Mouse (Mus musculus): ENCODE data around the gene Ptprb. TPM values are rescaled to one million over a fixed set of nuclear protein-coding genes. Genes with fewer than 3 reads are reported as not detected.

The Ptprb gene
- 1.6 and 3.3 TPM in 2 replicates for polyA plus RNA-seq (2012; rRNA removed)

DNA sequence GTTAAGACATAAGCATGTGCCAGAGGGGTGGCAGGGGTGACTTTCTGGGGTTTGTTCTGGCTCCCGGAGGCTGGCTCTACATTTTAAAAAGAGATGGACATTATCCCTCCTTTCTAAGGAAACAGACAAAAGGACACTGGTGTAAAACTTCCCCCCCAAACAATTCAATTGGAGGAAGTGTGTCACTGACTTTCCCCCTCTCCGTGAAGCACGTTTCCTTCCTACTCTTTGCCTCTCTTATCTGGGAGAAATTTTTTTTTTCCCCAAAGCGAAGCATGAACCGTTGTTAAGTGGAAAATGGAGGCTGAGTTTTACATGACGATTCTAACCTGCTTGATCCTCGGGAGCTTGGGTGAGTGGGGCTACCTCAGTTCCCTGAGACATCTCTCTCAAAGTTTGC is at the start of gene Ptprb:
Gene Ptprb (plus strand): TSS at position 244 of the 400 bp plus-strand sequence.
- 65% methylated on average over 7 of the region's 7 CpGs for WGBS
- DNase-seq (ENCODE audit: low read depth, low spot score), result no peak

GRCm38 (mm10) chr10:116235299-116235698 is 40.0 kb upstream of the Ptprb start:
- 53% methylated on average over 5 of the region's 5 CpGs for WGBS
- no peak for DNase-seq (ENCODE audit: low read depth, low spot score)

GRCm38 (mm10) chr10:116242200-116242599 is 33.1 kb upstream of the Ptprb start:
- 18% methylated on average over 7 of the region's 7 CpGs for WGBS

GRCm38 (mm10) chr10:116243373-116243772 is 31.9 kb upstream of the Ptprb start:
- no peak for DNase-seq (ENCODE audit: low read depth, low spot score)
- 34% methylated on average over 7 of the region's 7 CpGs for WGBS

More at GRCm38 (mm10) chr10:116242200-116242599, 33.1 kb upstream of the Ptprb start:
- no peak for DNase-seq (ENCODE audit: low read depth, low spot score)

DNA sequence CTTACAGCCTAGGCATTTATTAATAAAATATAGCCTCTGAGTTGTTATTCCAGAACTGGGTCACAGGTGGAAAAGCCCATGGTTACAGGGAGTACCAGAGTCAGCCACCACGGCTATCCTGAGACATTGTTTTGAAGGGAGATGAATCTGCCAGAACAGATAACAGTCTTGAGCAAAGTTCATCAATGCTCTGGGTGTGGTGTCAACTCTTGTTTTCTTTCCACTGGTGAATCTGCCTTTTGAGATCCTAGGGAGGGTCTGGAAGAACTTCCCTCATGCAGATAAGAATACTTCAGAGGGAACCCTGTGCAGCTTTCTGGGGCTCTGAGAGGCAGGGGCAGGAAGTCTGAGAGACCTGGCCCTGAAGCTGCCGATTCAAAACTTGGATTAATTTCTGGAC is 29.7 kb upstream of the Ptprb start:
- 57% methylated on average over 2 of the region's 2 CpGs for WGBS
- DNase-seq (ENCODE audit: low read depth, low spot score), result no peak

- WGBS, result 82% methylated on average over 7 of the region's 7 CpGs
- no peak for DNase-seq (ENCODE audit: low read depth, low spot score)
Measured at GRCm38 (mm10) chr10:116252668-116253067, 22.7 kb upstream of the Ptprb start.

GRCm38 (mm10) chr10:116253972-116254371 is 21.4 kb upstream of the Ptprb start:
- WGBS, result 25% methylated on average over 6 of the region's 6 CpGs
- DNase-seq (ENCODE audit: low read depth, low spot score), result no peak

DNA sequence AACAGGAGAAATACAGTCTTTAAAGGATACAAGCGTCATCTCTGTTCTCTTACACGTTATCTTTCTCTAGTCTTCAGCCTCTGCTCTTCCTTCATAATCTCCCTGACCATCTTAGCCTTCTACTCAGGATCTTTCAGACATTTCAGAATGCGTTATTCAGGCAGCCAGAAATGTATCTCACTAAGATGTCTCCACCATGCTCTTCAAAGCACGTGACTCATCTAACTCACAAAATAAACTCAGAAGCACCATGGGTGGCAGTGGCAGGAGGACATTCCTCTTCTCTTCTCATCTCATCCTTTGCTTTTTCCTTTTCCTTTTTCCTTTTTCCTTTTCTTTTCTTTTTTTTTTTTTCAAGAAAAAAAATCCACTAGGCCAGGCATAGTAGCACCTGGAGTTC is 16.0 kb upstream of the Ptprb start:
- DNase-seq (ENCODE audit: low read depth, low spot score), result no peak
- 77% methylated on average over 4 of the region's 4 CpGs for WGBS

DNA sequence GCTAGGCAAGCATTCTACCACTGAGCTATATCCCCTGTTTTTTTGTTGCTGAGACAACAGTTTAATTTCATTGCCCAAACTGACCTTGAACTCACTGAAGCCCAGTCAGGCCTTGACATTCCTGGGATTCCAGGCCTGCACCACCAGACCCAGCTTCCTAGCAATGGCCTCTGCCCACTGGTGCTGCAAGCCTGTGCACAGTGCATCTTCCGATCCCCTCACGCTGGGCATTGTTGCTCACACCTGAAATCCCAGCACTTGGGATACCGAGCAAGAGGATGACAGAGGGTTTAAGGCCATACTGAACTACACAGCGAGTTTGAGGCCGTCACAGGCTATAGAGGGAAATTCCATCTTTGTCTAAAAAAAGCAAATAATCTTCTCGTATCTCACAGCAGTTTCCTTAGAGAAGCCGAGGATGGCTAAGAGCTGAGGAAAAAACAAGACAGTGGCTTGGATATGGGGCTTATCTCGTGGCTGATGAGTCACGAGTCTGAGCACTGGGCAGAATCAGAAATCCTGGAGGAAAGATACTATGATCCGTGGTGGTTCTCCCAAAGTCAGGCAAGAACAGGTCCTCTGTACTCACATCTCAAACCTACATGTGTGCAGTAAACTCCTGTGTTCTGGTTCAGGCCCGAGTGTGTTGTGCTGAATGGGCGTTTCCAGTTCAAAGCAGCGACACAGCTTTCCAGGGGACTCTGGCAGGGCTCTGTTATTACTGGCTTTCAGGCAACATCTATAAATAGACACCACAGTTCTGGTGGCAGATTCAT is 14.5 kb upstream of the Ptprb start:
- no peak for DNase-seq (ENCODE audit: low read depth, low spot score)
- WGBS, result 35% methylated on average over 13 of the region's 13 CpGs

DNA sequence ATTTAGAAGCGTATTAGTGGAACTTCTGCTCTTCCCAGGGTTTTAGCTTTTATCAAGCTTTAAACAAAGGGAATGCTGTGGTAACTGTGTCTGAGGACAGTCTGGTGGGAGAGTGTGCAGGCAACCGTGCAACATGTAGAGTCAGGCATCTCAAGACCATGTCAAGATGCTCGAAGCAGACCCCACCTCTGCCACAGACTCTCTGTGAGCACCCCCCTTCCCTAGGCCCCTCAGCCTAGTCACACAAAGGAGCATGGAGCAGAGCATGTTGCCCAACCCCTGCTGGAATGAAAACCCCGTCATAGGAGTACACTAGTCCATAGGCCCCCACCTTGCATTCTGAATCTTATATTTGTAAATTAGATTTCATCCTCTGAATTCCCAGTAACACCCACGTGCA is 13.8 kb upstream of the Ptprb start:
- no peak for DNase-seq (ENCODE audit: low read depth, low spot score)
- 64% methylated on average over 5 of the region's 5 CpGs for WGBS

- WGBS, result 79% methylated on average over 11 of the region's 11 CpGs
- no peak for DNase-seq (ENCODE audit: low read depth, low spot score)
Measured at GRCm38 (mm10) chr10:116264521-116264920, 10.8 kb upstream of the Ptprb start.

DNA sequence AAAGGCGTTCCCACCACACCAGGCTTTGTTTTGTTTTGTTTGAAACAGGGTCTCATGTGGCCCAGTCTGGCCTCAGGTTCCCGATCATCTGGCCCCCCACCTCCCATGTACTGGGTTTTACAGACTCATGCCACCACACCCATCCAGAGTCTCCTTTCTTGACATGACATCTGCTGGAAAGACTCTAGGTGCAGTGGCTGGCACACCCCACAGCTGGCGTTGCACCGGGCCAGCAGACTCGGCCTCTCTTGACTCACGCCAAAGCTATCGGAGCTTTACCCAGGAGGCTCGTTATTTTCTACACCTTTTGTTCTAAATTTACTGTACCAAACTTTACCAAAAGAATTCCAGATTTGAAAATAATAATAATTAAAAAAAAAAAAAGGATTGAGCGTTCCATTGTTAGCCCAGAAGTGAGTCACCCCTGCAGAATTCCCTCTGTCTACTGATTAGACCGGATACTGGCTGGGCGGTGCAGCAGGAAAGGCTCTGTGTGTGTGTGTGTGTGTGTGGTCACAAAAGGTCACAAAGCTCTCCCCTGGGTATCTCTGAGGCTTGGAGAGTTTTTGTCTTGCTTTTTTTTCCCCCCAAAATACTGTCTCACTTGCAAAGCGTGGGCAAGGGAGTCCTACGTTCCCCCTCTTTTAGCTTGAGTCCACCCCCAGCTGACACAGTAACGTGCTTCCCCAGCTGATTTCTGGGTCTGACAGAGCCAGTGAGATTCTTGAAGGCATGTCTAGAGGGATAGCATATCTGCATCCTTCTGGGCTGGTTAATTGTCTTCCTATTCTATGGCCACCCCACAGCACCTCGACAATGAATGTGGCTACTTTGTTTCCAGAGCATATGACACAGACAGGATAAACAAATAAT is 8.5 kb upstream of the Ptprb start:
- WGBS, result 57% methylated on average over 15 of the region's 15 CpGs

GRCm38 (mm10) chr10:116267434-116267822 is 7.9 kb upstream of the Ptprb start:
- DNase-seq (ENCODE audit: low read depth, low spot score), result no peak
- 53% methylated on average over 4 of the region's 4 CpGs for WGBS

More for the DNA sequence above, 8.5 kb upstream of the Ptprb start:
- DNase-seq (ENCODE audit: low read depth, low spot score), result no peak

DNA sequence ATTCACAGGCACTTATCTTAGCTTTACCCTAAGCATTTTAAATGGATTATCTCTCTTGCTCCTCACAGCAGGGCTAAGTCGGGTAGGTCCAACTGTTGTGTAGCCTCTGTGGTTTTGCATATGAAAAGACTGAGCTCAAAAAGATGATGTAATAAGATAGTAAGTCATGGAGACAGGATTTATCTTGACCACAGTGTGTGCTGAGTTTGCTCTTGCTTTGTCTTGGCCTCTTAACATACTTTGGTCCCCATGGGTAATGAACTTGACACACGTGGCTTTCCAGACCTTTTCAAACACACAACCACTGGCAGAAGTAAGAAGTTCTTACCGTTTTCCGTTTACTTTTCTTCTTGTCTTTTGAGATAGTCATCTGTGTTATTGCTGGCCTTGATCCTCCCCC is 7.0 kb upstream of the Ptprb start:
- no peak for DNase-seq (ENCODE audit: low read depth, low spot score)
- 40% methylated on average over 4 of the region's 4 CpGs for WGBS

GRCm38 (mm10) chr10:116270646-116271469 is 4.5 kb upstream of the Ptprb start:
- WGBS, result 61% methylated on average over 12 of the region's 12 CpGs
- no peak for DNase-seq (ENCODE audit: low read depth, low spot score)

- 79% methylated on average over 10 of the region's 10 CpGs for WGBS
- DNase-seq (ENCODE audit: low read depth, low spot score), result no peak
Measured at GRCm38 (mm10) chr10:116271470-116271915, 3.8 kb upstream of the Ptprb start.

DNA sequence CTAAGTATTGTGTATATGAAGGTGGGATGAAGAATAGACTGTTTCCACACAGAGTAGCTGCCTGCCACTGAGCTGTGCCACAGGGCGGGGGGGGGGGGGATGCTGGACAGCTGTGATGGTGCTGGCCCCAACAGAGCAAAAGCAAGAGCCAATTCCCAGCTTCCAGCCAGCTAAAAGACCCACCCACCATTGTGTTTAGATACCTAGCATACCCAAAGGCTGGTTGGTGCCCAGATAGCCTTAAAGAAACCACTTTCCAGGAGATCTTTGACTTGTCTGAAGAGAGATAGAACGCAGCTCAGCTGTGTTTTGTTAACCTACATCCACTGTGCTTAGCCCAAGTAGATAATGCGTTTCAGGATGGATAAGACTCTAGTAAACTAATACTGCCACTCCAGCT is 3.2 kb upstream of the Ptprb start:
- DNase-seq (ENCODE audit: low read depth, low spot score), result no peak
- WGBS, result 70% methylated on average over 3 of the region's 3 CpGs

- no peak for DNase-seq (ENCODE audit: low read depth, low spot score)
- WGBS, result 83% methylated on average over 7 of the region's 7 CpGs
Measured at GRCm38 (mm10) chr10:116286697-116287344, 11.5 kb downstream of the Ptprb start.

- DNase-seq (ENCODE audit: low read depth, low spot score), result no peak
- WGBS, result 53% methylated on average over 9 of the region's 9 CpGs
Measured at GRCm38 (mm10) chr10:116288130-116288529, 12.8 kb downstream of the Ptprb start.
